Mouse (Mus musculus) cerebellum, postnatal 36 days (tissue): ENCODE measurements around the gene Hcst.

ENCODE experiments used
- DNase-seq, 2 experiments: peaks; one replicate each; pipeline ENCODE4 v3.0.0; 2021 to 2022; ENCODE audit warnings: mixed read lengths in 2 of 2

Gene Hcst

GRCm38 (mm10) chr7:30419561-30420499 lies at the start of gene Hcst:
Gene Hcst (minus strand): TSS chr7:30419854.
- no peak for DNase-seq

GRCm38 (mm10) chr7:30464816-30465300 lies 45.2 kb upstream of the Hcst start:
- DNase-seq: no peak

- no peak for DNase-seq
Measured at GRCm38 (mm10) chr7:30463996-30464395, 44.3 kb upstream of the Hcst start.

- DNase-seq: no peak
Measured at GRCm38 (mm10) chr7:30463568-30463967, 43.9 kb upstream of the Hcst start.

- DNase-seq: no peak
Measured at GRCm38 (mm10) chr7:30459484-30459883, 39.8 kb upstream of the Hcst start.

GRCm38 (mm10) chr7:30457629-30458330 lies 38.1 kb upstream of the Hcst start, which contains the start of the genes Kirrel2 and Nphs1:
Gene Kirrel2 (minus strand): TSS chr7:30457690.
Gene Nphs1 (plus strand): TSS chr7:30458315.
- no peak for DNase-seq

- no peak for DNase-seq
Measured at GRCm38 (mm10) chr7:30456911-30457628, 37.4 kb upstream of the Hcst start.

GRCm38 (mm10) chr7:30456487-30456886 lies 36.8 kb upstream of the Hcst start:
- DNase-seq: no peak

- no peak for DNase-seq
Measured at GRCm38 (mm10) chr7:30454259-30454658, 34.6 kb upstream of the Hcst start.

GRCm38 (mm10) chr7:30453766-30454165 lies 34.1 kb upstream of the Hcst start:
- DNase-seq: no peak

- no peak for DNase-seq
Measured at GRCm38 (mm10) chr7:30453327-30453726, 33.7 kb upstream of the Hcst start.

GRCm38 (mm10) chr7:30450241-30450640 lies 30.6 kb upstream of the Hcst start:
- DNase-seq: no peak

GRCm38 (mm10) chr7:30444971-30445751 lies 25.5 kb upstream of the Hcst start, which contains the start of gene Aplp1:
Gene Aplp1 (minus strand): TSS chr7:30445535.
- DNase-seq: peak; percentile 73 to 84

GRCm38 (mm10) chr7:30444154-30444970 lies 24.7 kb upstream of the Hcst start:
- peak; percentile 22 to 41 for DNase-seq

GRCm38 (mm10) chr7:30443696-30444095 lies 24.0 kb upstream of the Hcst start:
- no peak for DNase-seq

GRCm38 (mm10) chr7:30440697-30441096 lies 21.0 kb upstream of the Hcst start:
- peak; percentile 69 to 70 for DNase-seq

- DNase-seq: no peak
Measured at GRCm38 (mm10) chr7:30439734-30440133, 20.1 kb upstream of the Hcst start.

GRCm38 (mm10) chr7:30436879-30437278 lies 17.2 kb upstream of the Hcst start:
- DNase-seq: no peak

- no peak for DNase-seq
Measured at GRCm38 (mm10) chr7:30435156-30435555, 15.5 kb upstream of the Hcst start.

- DNase-seq: no peak
Measured at GRCm38 (mm10) chr7:30434701-30435100, 15.0 kb upstream of the Hcst start.

GRCm38 (mm10) chr7:30434238-30434637 lies 14.6 kb upstream of the Hcst start:
- DNase-seq: no peak
